ENCODE assay signal across 24 mouse cellular contexts in the genomic region with DNA sequence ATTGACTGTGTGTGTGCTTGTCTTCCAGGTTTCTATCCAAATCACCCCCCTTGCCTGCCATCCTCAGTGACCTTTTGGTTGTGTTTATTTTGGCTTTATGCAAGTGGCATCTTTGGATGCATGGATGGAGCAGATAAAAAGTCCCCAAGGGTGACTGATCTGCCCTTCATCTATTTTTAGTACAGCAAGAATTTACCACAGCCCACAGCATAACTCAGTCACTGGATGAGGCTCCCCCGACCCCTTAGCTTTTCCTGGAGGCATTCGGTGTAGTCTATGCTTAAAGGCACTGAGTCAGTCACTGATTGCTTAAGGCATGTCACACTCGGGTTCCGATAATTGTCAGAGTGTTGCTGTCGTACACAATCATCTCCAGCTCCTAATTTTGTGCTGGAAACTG.
A peak's percentile ranks its signal among the peaks of the same experiment; 100 is the strongest.
DNase-seq lines count a peak whose midpoint lies in the region; ATAC-seq and TF ChIP-seq lines count a peak whose summit lies in the region.
"Had no signal": no experiment of that assay in that cellular context is flagged by ENCODE, and none has a peak within 500 bp of the region (broad histone marks: within the 10 kb centered on the region; RNA-seq: fewer than 3 reads in every experiment).

No protein-coding gene starts in this region.

- H3K4me2 ChIP-seq in heart, embryonic 12.5 days = no peak overlapping the region
- no peak overlapping the region for H3K4me2 ChIP-seq in lung, postnatal 0 days (replicated peaks; ENCODE audit: low read depth, low read length)
- peak overlapping the region; percentile 3; the same call in 1 of the 2 replicates for H3K4me2 ChIP-seq in heart, embryonic 16.5 days (ENCODE audit: low read depth, low read length)
- no peak overlapping the region for H3K4me2 ChIP-seq in midbrain, embryonic 16.5 days (ENCODE audit: low read length)
- H3K4me2 ChIP-seq: embryonic facial prominence, embryonic 13.5 days; kidney, embryonic 15.5 days; neural tube, embryonic 13.5 days; stomach, embryonic 15.5 days had no signal

- no peak overlapping the region for H3K9ac ChIP-seq in heart, embryonic 12.5 days
- no peak overlapping the region for H3K9ac ChIP-seq in lung, postnatal 0 days (replicated peaks; ENCODE audit: low read depth)
- no peak overlapping the region for H3K9ac ChIP-seq in heart, embryonic 16.5 days (ENCODE audit: low read length)
- H3K9ac ChIP-seq in midbrain, embryonic 16.5 days (ENCODE audit: low read depth, low read length) = no peak overlapping the region
- H3K9ac ChIP-seq: embryonic facial prominence, embryonic 13.5 days; kidney, embryonic 15.5 days; neural tube, embryonic 13.5 days; stomach, embryonic 15.5 days had no signal

- no peak for TF ChIP-seq CTCF in lung, postnatal 0 days (IDR thresholded peaks at IDR 0.05)

- H3K4me1 ChIP-seq in heart, embryonic 12.5 days (replicated peaks) = peaks cover 27% of the 10 kb centered on the region
- no peaks in the 10 kb centered on the region for H3K4me1 ChIP-seq in lung, postnatal 0 days (ENCODE audit: insufficient read depth, low read depth, low read length)
- peaks cover 18% of the 10 kb centered on the region for H3K4me1 ChIP-seq in heart, embryonic 16.5 days (ENCODE audit: control insufficient read depth, insufficient read depth, low read length)
- no peaks in the 10 kb centered on the region for H3K4me1 ChIP-seq in midbrain, embryonic 16.5 days (ENCODE audit: control insufficient read depth, insufficient read depth, low read length)
- H3K4me1 ChIP-seq: kidney, embryonic 15.5 days; stomach, embryonic 15.5 days had no signal

- no peaks in the 10 kb centered on the region for H3K36me3 ChIP-seq in heart, embryonic 12.5 days
- H3K36me3 ChIP-seq in lung, postnatal 0 days (ENCODE audit: insufficient read depth, low read length) = no peaks in the 10 kb centered on the region
- H3K36me3 ChIP-seq in heart, embryonic 16.5 days (ENCODE audit: control insufficient read depth, insufficient read depth) = no peaks in the 10 kb centered on the region
- no peaks in the 10 kb centered on the region for H3K36me3 ChIP-seq in midbrain, embryonic 16.5 days (ENCODE audit: control insufficient read depth, insufficient read depth, low read length)
- H3K36me3 ChIP-seq: embryonic facial prominence, embryonic 13.5 days; kidney, embryonic 15.5 days; neural tube, embryonic 13.5 days; stomach, embryonic 15.5 days had no signal

- TF ChIP-seq EP300 in lung, postnatal 0 days (IDR thresholded peaks at IDR 0.05) = no peak

- WGBS in heart, embryonic 12.5 days = 20% methylated on average over 5 of the region's 5 CpGs
- 45% methylated on average over 5 of the region's 5 CpGs for WGBS in lung, postnatal 0 days
- 23% methylated on average over 5 of the region's 5 CpGs for WGBS in heart, embryonic 16.5 days
- WGBS in midbrain, embryonic 16.5 days = 76% methylated on average over 5 of the region's 5 CpGs

- no peak for DNase-seq in heart, adult 8-10 months (ENCODE audit: low spot score)
- peak; percentile 42 for DNase-seq in lung, postnatal 0 days (ENCODE audit: low spot score)
- DNase-seq in lung, adult 18-20 months = no peak
- peak; percentile 72 for DNase-seq in Muller cell, postnatal 12 days (ENCODE audit: inconsistent ontology term)
- DNase-seq in cerebellum, postnatal 14 days = no peak
- DNase-seq: cerebellum, adult 9-10 months; gastrocnemius, postnatal 25 days; kidney, postnatal 4 days; layer of hippocampus, adult 9-11 months; left cerebral cortex, postnatal 4 days; liver; thymus, adult 2 months had no signal

- 0 out of 2 replicates have a peak, but pooled peaks cover 6% of the 10 kb centered on the region for H3K9me3 ChIP-seq in heart, embryonic 12.5 days (replicated peaks)
- no peaks in the 10 kb centered on the region for H3K9me3 ChIP-seq in lung, postnatal 0 days (ENCODE audit: low read length)
- H3K9me3 ChIP-seq in heart, embryonic 16.5 days (replicated peaks; ENCODE audit: control insufficient read depth, low read length) = no peaks in the 10 kb centered on the region
- H3K9me3 ChIP-seq in midbrain, embryonic 16.5 days (replicated peaks; ENCODE audit: control insufficient read depth, low read length, poor library complexity, severe bottlenecking) = no peaks in the 10 kb centered on the region
- H3K9me3 ChIP-seq: embryonic facial prominence, embryonic 13.5 days; kidney, embryonic 15.5 days; neural tube, embryonic 13.5 days; stomach, embryonic 15.5 days had no signal

- H3K27me3 ChIP-seq in heart, embryonic 12.5 days (replicated peaks) = no peaks in the 10 kb centered on the region
- H3K27me3 ChIP-seq in lung, postnatal 0 days (replicated peaks; ENCODE audit: insufficient read depth, low read length) = no peaks in the 10 kb centered on the region
- no peaks in the 10 kb centered on the region for H3K27me3 ChIP-seq in heart, embryonic 16.5 days (ENCODE audit: control insufficient read depth, insufficient read depth, low read length)
- H3K27me3 ChIP-seq in midbrain, embryonic 16.5 days (ENCODE audit: control insufficient read depth, insufficient read depth, low read depth, low read length) = no peaks in the 10 kb centered on the region
- H3K27me3 ChIP-seq: embryonic facial prominence, embryonic 13.5 days; kidney, embryonic 15.5 days; neural tube, embryonic 13.5 days; stomach, embryonic 15.5 days had no signal

- H3K27ac ChIP-seq in heart, embryonic 12.5 days (ENCODE audit: poor library complexity, severe bottlenecking) = peak overlapping the region; percentile 82
- H3K27ac ChIP-seq in lung, postnatal 0 days (ENCODE audit: low read length) = no peak overlapping the region
- peak overlapping the region; percentile 71 for H3K27ac ChIP-seq in heart, embryonic 16.5 days (ENCODE audit: low read length)
- H3K27ac ChIP-seq in midbrain, embryonic 16.5 days (ENCODE audit: low read length) = no peak overlapping the region
- H3K27ac ChIP-seq: embryonic facial prominence, embryonic 13.5 days; kidney, embryonic 15.5 days; left cerebral cortex, adult 2 months; neural tube, embryonic 13.5 days; stomach, embryonic 15.5 days had no signal

- ATAC-seq in heart, embryonic 12.5 days (ENCODE audit: insufficient number of reproducible peaks, low FRiP score) = peak; percentile 68
- peak; percentile 54 for ATAC-seq in lung, postnatal 0 days
- peak; percentile 59 for ATAC-seq in heart, embryonic 16.5 days (replicated peaks; ENCODE audit: extremely low read depth, insufficient read depth, low FRiP score)
- no peak for ATAC-seq in midbrain, embryonic 16.5 days
- ATAC-seq: CD4-positive, CD25-positive, alpha-beta regulatory T cell, adult 4 months; forebrain, embryonic 16.5 days; hindbrain, embryonic 16.5 days; intestine, embryonic 16.5 days had no signal

- H3K4me3 ChIP-seq in heart, embryonic 12.5 days = no peak overlapping the region
- no peak overlapping the region for H3K4me3 ChIP-seq in lung, postnatal 0 days (ENCODE audit: low read depth, low read length)
- H3K4me3 ChIP-seq in heart, embryonic 16.5 days (ENCODE audit: low read length) = no peak overlapping the region
- H3K4me3 ChIP-seq in midbrain, embryonic 16.5 days (ENCODE audit: low read depth, low read length) = no peak overlapping the region
- H3K4me3 ChIP-seq: embryonic facial prominence, embryonic 13.5 days; kidney, embryonic 15.5 days; left cerebral cortex, adult 2 months; neural tube, embryonic 13.5 days; stomach, embryonic 15.5 days had no signal

Comparison
In these comparisons a context has a peak if more than half of its experiments do, and no peak if none do; other contexts are left out.
1. DNase-seq: peak in lung, postnatal 0 days (single experiment) and Muller cell, postnatal 12 days (single experiment); none in heart, adult 8-10 months (single experiment), lung, adult 18-20 months (0 of 2) and cerebellum, postnatal 14 days (0 of 2).
2. H3K27ac ChIP-seq: peak in heart, embryonic 12.5 days (single experiment) and heart, embryonic 16.5 days (single experiment); none in lung, postnatal 0 days (single experiment) and midbrain, embryonic 16.5 days (single experiment).